Comparison of ENCODE assay signal across 9 mouse cellular contexts in the genomic region with DNA sequence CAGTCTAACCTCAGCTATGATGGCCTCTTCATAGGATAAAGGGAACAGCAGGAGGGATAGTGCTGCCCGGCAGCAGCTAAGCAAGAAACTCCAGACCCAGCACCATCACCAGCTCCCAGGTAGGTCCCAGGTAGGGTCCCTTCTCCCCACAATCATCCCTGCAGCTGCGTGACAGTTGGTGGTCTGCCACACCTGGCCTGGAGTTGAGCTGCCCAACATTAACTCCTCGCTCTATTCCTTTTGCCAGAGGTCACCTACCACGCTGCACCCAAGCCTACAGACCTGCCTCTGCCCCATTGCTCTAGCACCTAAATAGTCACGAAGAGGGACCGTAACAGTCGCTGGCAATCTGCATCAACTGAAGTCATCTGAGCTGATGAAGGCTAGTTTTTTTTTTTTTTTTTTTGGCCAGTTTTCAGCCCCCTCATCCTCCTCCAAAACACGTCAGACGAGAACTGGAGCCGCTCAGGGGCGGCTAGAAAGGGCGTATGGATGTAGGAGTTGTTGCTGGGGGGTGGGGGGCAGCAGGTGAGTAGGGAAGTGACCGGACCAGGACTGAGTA. TPM values are rescaled to one million over a fixed set of nuclear protein-coding genes. Genes with fewer than 3 reads are reported as not detected.
DNase-seq lines count a peak whose midpoint lies in the region; ATAC-seq and TF ChIP-seq lines count a peak whose summit lies in the region.
"Had no signal": no experiment of that assay in that cellular context is flagged by ENCODE, and none has a peak within 500 bp of the region (broad histone marks: within the 10 kb centered on the region; RNA-seq: fewer than 3 reads in every experiment).

No protein-coding gene starts in this region.

- peak overlapping the region; percentile 91 for H3K4me2 ChIP-seq in kidney, embryonic 14.5 days (replicated peaks; ENCODE audit: low read depth, low read length)
- H3K4me2 ChIP-seq in hindbrain, embryonic 15.5 days = peak overlapping the region; percentile 85
- peak overlapping the region; percentile 70 for H3K4me2 ChIP-seq in midbrain, postnatal 0 days (ENCODE audit: low read depth, low read length, poor library complexity, severe bottlenecking)

- H3K4me3 ChIP-seq in kidney, embryonic 14.5 days (ENCODE audit: low read length) = peak overlapping the region; percentile 77
- H3K4me3 ChIP-seq in cortical plate, adult 2 months (ENCODE audit: insufficient read depth, low read length) = peak overlapping the region; percentile 77
- peak overlapping the region; percentile 92 for H3K4me3 ChIP-seq in hindbrain, embryonic 15.5 days
- peak overlapping the region; percentile 90 for H3K4me3 ChIP-seq in midbrain, postnatal 0 days (ENCODE audit: low read depth, low read length)
- H3K4me3 ChIP-seq: erythroblast, embryonic 14.5 days had no signal

- TF ChIP-seq CTCF in cortical plate, adult 2 months (IDR thresholded peaks at IDR 0.05; ENCODE audit: extremely low read depth, insufficient read depth, low read length) = no peak
- TF ChIP-seq CTCF in midbrain, postnatal 0 days (IDR thresholded peaks at IDR 0.05) = no peak

- peaks cover 6% of the 10 kb centered on the region; the same call in 1 of the 2 replicates for H3K27me3 ChIP-seq in kidney, embryonic 14.5 days (ENCODE audit: control insufficient read depth, insufficient read depth, low read length)
- H3K27me3 ChIP-seq in hindbrain, embryonic 15.5 days = 0 out of 2 replicates have a peak, but pooled peaks cover 8% of the 10 kb centered on the region
- H3K27me3 ChIP-seq in midbrain, postnatal 0 days (ENCODE audit: insufficient read depth, low read length) = peaks cover 4% of the 10 kb centered on the region; the same call in 1 of the 2 replicates

- no peak overlapping the region for H3K27ac ChIP-seq in kidney, embryonic 14.5 days (ENCODE audit: low read depth, low read length)
- H3K27ac ChIP-seq in cortical plate, adult 2 months (ENCODE audit: insufficient read depth, low read length) = no peak overlapping the region
- peak overlapping the region; percentile 93 for H3K27ac ChIP-seq in hindbrain, embryonic 15.5 days (replicated peaks)
- peak overlapping the region; percentile 88; the same call in 1 of the 2 replicates for H3K27ac ChIP-seq in midbrain, postnatal 0 days (ENCODE audit: low read depth, low read length)

- no peak for TF ChIP-seq POLR2A in cortical plate, adult 2 months (IDR thresholded peaks at IDR 0.05; ENCODE audit: extremely low read depth, insufficient read depth, low read length)

- 10% methylated on average over 13 of the region's 13 CpGs for WGBS in kidney, embryonic 14.5 days
- WGBS in hindbrain, embryonic 15.5 days = 5% methylated on average over 13 of the region's 13 CpGs
- 5% methylated on average over 13 of the region's 13 CpGs for WGBS in midbrain, postnatal 0 days

- 0 out of 2 replicates have a peak, but pooled peaks cover 4% of the 10 kb centered on the region for H3K36me3 ChIP-seq in kidney, embryonic 14.5 days (ENCODE audit: control insufficient read depth, insufficient read depth, low read length)
- no peaks in the 10 kb centered on the region for H3K36me3 ChIP-seq in hindbrain, embryonic 15.5 days
- H3K36me3 ChIP-seq in midbrain, postnatal 0 days (ENCODE audit: insufficient read depth, low read length) = peaks cover 3% of the 10 kb centered on the region; the same call in 1 of the 2 replicates

- no peak for DNase-seq in kidney, adult 9 months
- DNase-seq in midbrain, postnatal 0 days (ENCODE audit: low spot score) = no peak
- no peak for DNase-seq in ovary, postnatal 14 days (ENCODE audit: low spot score)

- ATAC-seq in kidney, embryonic 14.5 days (ENCODE audit: low FRiP score, low TSS enrichment) = no peak
- no peak for ATAC-seq in hindbrain, embryonic 15.5 days (ENCODE audit: low FRiP score, low read depth)
- ATAC-seq in midbrain, postnatal 0 days (ENCODE audit: low FRiP score) = no peak
- no peak for ATAC-seq in frontal cortex, adult (ENCODE audit: low TSS enrichment)
- no peak for ATAC-seq in activated CD4-positive, CD25-positive, alpha-beta regulatory T cell, adult 4 months

- peak overlapping the region; percentile 91; the same call in 1 of the 2 replicates for H3K9ac ChIP-seq in kidney, embryonic 14.5 days (ENCODE audit: low read depth, low read length)
- peak overlapping the region; percentile 97 for H3K9ac ChIP-seq in hindbrain, embryonic 15.5 days
- H3K9ac ChIP-seq in midbrain, postnatal 0 days (replicated peaks; ENCODE audit: low read length, poor library complexity, severe bottlenecking) = peak overlapping the region; percentile 44; the same call in 1 of the 2 replicates

- H3K9me3 ChIP-seq in kidney, embryonic 14.5 days (ENCODE audit: control insufficient read depth, low read length) = no peaks in the 10 kb centered on the region
- H3K9me3 ChIP-seq in hindbrain, embryonic 15.5 days = no peaks in the 10 kb centered on the region
- H3K9me3 ChIP-seq in midbrain, postnatal 0 days (ENCODE audit: low read length) = no peaks in the 10 kb centered on the region

- peaks cover 11% of the 10 kb centered on the region; the same call in 1 of the 2 replicates for H3K4me1 ChIP-seq in kidney, embryonic 14.5 days (ENCODE audit: control insufficient read depth, insufficient read depth, low read length)
- peaks cover 3% of the 10 kb centered on the region; the same call in 1 of the 2 replicates for H3K4me1 ChIP-seq in cortical plate, adult 2 months (ENCODE audit: control insufficient read depth, insufficient read depth, low read length)
- peaks cover 42% of the 10 kb centered on the region for H3K4me1 ChIP-seq in hindbrain, embryonic 15.5 days (replicated peaks)
- peaks cover 12% of the 10 kb centered on the region; the same call in 1 of the 2 replicates for H3K4me1 ChIP-seq in midbrain, postnatal 0 days (ENCODE audit: insufficient read depth, low read length)

RNA-seq across cellular contexts. Expression of gene Gpc1, which starts 0.7 kb away (rescaled TPM):
- 46.1 and 55.6 TPM in 2 replicates for polyA plus RNA-seq in kidney, embryonic 14.5 days (2014; fragmentation: Nextera tagmentation; extraction: Ambion mirVana)
- polyA plus RNA-seq in cortical plate, adult 2 months (2012; rRNA removed) = 49.5 and 58.9 TPM in 2 replicates
- 64.5 and 71.2 TPM in 2 replicates for polyA plus RNA-seq in hindbrain, embryonic 15.5 days (2015; fragmentation: Nextera tagmentation; extraction: Ambion mirVana)
- 151 and 208 TPM in 2 replicates for total RNA-seq in midbrain, postnatal 0 days (2014; rRNA removed)
- polyA plus RNA-seq in midbrain, postnatal 0 days (2015; fragmentation: Nextera tagmentation; extraction: Ambion mirVana) = 51.8 and 53.3 TPM in 2 replicates
- 1 to 10 TPM; 1.6 to 2.2 TPM for polyA plus RNA-seq in activated CD4-positive, CD25-positive, alpha-beta regulatory T cell, adult 4 months (2017; shearing (Covaris generic))

Comparison
In these comparisons a context has a peak if more than half of its experiments do, and no peak if none do; other contexts are left out.
1. H3K27ac ChIP-seq: peak in hindbrain, embryonic 15.5 days (single experiment) and midbrain, postnatal 0 days (single experiment); none in kidney, embryonic 14.5 days (single experiment) and cortical plate, adult 2 months (single experiment).
2. H3K9ac ChIP-seq: peak in every context shown above with its lines; median percentile 97 in hindbrain, embryonic 15.5 days; 91 in kidney, embryonic 14.5 days; 44 in midbrain, postnatal 0 days.
3. RNA of gene Gpc1, which starts 0.7 kb away (polyA plus RNA-seq): 64.5 to 71.2 TPM in hindbrain, embryonic 15.5 days, 46.1 to 55.6 TPM in kidney, embryonic 14.5 days, 51.8 to 53.3 TPM in midbrain, postnatal 0 days and 49.5 to 58.9 TPM in cortical plate, adult 2 months; 1.6 to 2.2 TPM in activated CD4-positive, CD25-positive, alpha-beta regulatory T cell, adult 4 months; every median in the first group is over 10 times any median in the second.
4. Peak in every context shown above with its lines, with median percentiles within 50 percentile points of each other: H3K4me2 ChIP-seq and H3K4me3 ChIP-seq.